ENCODE assay signal across 7 mouse cellular contexts in the genomic region with DNA sequence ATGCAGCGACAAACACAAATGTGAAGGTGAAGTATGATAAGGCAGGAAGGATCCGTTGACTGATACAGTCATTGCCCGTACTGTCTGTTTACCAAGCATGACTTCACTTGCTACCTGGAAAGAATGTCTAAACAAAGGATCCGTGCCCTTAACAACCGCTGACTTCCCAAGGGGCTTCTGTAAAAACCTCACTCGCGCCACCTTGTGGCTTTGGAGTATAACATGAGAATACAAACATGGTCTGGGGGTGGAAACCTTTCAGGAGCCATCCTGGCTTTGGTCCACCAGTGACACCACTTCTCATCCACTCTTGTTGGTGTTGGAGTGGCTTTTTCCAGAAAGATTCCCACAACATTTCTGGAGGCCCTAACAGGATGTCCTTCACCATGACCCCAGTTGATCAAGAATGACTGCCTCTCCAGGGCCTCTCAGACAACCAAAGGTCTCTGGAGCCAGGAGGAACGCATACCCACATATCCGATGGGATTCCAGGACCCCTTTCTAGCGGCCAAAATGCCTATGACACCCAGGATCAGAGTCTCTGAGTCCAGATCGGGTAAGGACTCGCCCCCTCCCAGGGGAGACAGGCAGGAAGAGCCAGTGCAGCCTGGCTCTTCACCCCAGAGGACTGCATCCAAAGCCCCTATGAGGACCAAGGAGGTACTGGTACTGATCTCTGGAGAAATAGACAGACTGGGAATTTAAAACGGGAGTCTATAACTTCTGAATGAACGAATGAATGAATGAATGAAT. TPM values are rescaled to one million over a fixed set of nuclear protein-coding genes. Genes with fewer than 3 reads are reported as not detected.
A peak's percentile ranks its signal among the peaks of the same experiment; 100 is the strongest.
DNase-seq lines count a peak whose midpoint lies in the region; ATAC-seq lines count a peak whose summit lies in the region.

No protein-coding gene starts in this region.

- WGBS in hindbrain, embryonic 15.5 days, result 30% methylated on average over 14 of the region's 14 CpGs
- 33% methylated on average over 14 of the region's 14 CpGs for WGBS in midbrain, embryonic 11.5 days

- peak overlapping the region; percentile 40 for H3K4me2 ChIP-seq in hindbrain, embryonic 15.5 days
- no peak overlapping the region; the same call in 1 of the 2 replicates for H3K4me2 ChIP-seq in midbrain, embryonic 11.5 days

- H3K4me1 ChIP-seq in hindbrain, embryonic 15.5 days (replicated peaks), result 0 out of 2 replicates have a peak, but pooled peaks cover 8% of the 10 kb centered on the region
- H3K4me1 ChIP-seq in midbrain, embryonic 11.5 days (ENCODE audit: control insufficient read depth, insufficient read depth, low read length), result no peaks in the 10 kb centered on the region; the same call in 1 of the 2 replicates

- peak; percentile 70 for ATAC-seq in hindbrain, embryonic 15.5 days (ENCODE audit: low FRiP score, low read depth)
- ATAC-seq in midbrain, embryonic 11.5 days (ENCODE audit: low FRiP score), result peak; percentile 54; the same call in 1 of the 2 replicates

- DNase-seq in T-cell, adult 2 months (ENCODE audit: low spot score), result peak; percentile 70
- peak; percentile 43 for DNase-seq in cerebellum, adult 9-11 months
- peak; percentile 70 for DNase-seq in gastrocnemius, adult 18-20 months (ENCODE audit: low spot score)
- peak; percentile 83 for DNase-seq in left cerebral cortex, postnatal 4 days
- peak; percentile 95 for DNase-seq in midbrain, embryonic 11.5 days (ENCODE audit: low spot score, missing footprints)
- peak; percentile 57 for DNase-seq in skeletal muscle tissue, adult 2 months (ENCODE audit: low read depth, low spot score)

- peak overlapping the region; percentile 6; the same call in 1 of the 2 replicates for H3K4me3 ChIP-seq in hindbrain, embryonic 15.5 days
- no peak overlapping the region for H3K4me3 ChIP-seq in midbrain, embryonic 11.5 days (ENCODE audit: low read depth, low read length)

- H3K9me3 ChIP-seq in hindbrain, embryonic 15.5 days, result no peaks in the 10 kb centered on the region
- H3K9me3 ChIP-seq in midbrain, embryonic 11.5 days (ENCODE audit: control insufficient read depth, low read length), result no peaks in the 10 kb centered on the region

- no peak overlapping the region for H3K9ac ChIP-seq in hindbrain, embryonic 15.5 days
- H3K9ac ChIP-seq in midbrain, embryonic 11.5 days (ENCODE audit: low read length), result no peak overlapping the region

- peak overlapping the region; percentile 33; the same call in 1 of the 2 replicates for H3K27ac ChIP-seq in hindbrain, embryonic 15.5 days (replicated peaks)
- H3K27ac ChIP-seq in midbrain, embryonic 11.5 days (ENCODE audit: low read depth, low read length), result no peak overlapping the region

- intact Hi-C loops in left cerebral cortex, postnatal 4 days (cut with DNase I), result loop anchor here (2.0 kb wide), 1 partner anchor 100 kb away; no protein-coding TSS in a partner anchor

- no peaks in the 10 kb centered on the region for H3K36me3 ChIP-seq in hindbrain, embryonic 15.5 days
- H3K36me3 ChIP-seq in midbrain, embryonic 11.5 days (ENCODE audit: control insufficient read depth, insufficient read depth, low read length), result no peaks in the 10 kb centered on the region

- no peaks in the 10 kb centered on the region for H3K27me3 ChIP-seq in hindbrain, embryonic 15.5 days
- H3K27me3 ChIP-seq in midbrain, embryonic 11.5 days (ENCODE audit: control insufficient read depth, insufficient read depth, low read length), result no peaks in the 10 kb centered on the region

RNA-seq across cellular contexts. Expression of gene Ceacam9, which starts 7.0 kb away (rescaled TPM):
- total RNA-seq in gastrocnemius, adult 18-20 months (2021), result not detected
- 0.14 TPM in 1 of 2 replicates, not detected in the other for polyA plus RNA-seq in hindbrain, embryonic 15.5 days (2015; fragmentation: Nextera tagmentation; extraction: Ambion mirVana)
- not detected for total RNA-seq in left cerebral cortex, postnatal 4 days (2021)
- not detected in 2 replicates for polyA plus RNA-seq in midbrain, embryonic 11.5 days (2014; fragmentation: Nextera tagmentation; extraction: Ambion mirVana)

RNA-seq across cellular contexts. Expression of gene Ap2s1, which starts 9.4 kb away (rescaled TPM):
- total RNA-seq in gastrocnemius, adult 18-20 months (2021), result 10 to 100 TPM; 44.5 to 46.8 TPM
- polyA plus RNA-seq in hindbrain, embryonic 15.5 days (2015; fragmentation: Nextera tagmentation; extraction: Ambion mirVana), result 444 and 451 TPM in 2 replicates
- total RNA-seq in left cerebral cortex, postnatal 4 days (2021), result 100 to 1,000 TPM; 317 TPM
- polyA plus RNA-seq in midbrain, embryonic 11.5 days (2014; fragmentation: Nextera tagmentation; extraction: Ambion mirVana), result 277 and 300 TPM in 2 replicates

RNA-seq across cellular contexts. Expression of gene Slc1a5, which starts 52.4 kb away (rescaled TPM):
- 10 to 100 TPM; 14.0 to 14.3 TPM for total RNA-seq in gastrocnemius, adult 18-20 months (2021)
- polyA plus RNA-seq in hindbrain, embryonic 15.5 days (2015; fragmentation: Nextera tagmentation; extraction: Ambion mirVana), result 11.6 and 13.7 TPM in 2 replicates
- 1 to 10 TPM; 8.8 TPM for total RNA-seq in left cerebral cortex, postnatal 4 days (2021)
- 20.7 and 23.2 TPM in 2 replicates for polyA plus RNA-seq in midbrain, embryonic 11.5 days (2014; fragmentation: Nextera tagmentation; extraction: Ambion mirVana)

RNA-seq across cellular contexts. Expression of gene Ceacam15, which starts 53.3 kb away (rescaled TPM):
- total RNA-seq in gastrocnemius, adult 18-20 months (2021), result not detected
- polyA plus RNA-seq in hindbrain, embryonic 15.5 days (2015; fragmentation: Nextera tagmentation; extraction: Ambion mirVana), result not detected in 2 replicates
- not detected for total RNA-seq in left cerebral cortex, postnatal 4 days (2021)
- polyA plus RNA-seq in midbrain, embryonic 11.5 days (2014; fragmentation: Nextera tagmentation; extraction: Ambion mirVana), result not detected in 2 replicates

Comparison
In these comparisons a context has a peak if more than half of its experiments do, and no peak if none do; other contexts are left out.
1. DNase-seq: peak in every context shown above with its lines; median percentile 95 in midbrain, embryonic 11.5 days; 83 in left cerebral cortex, postnatal 4 days; 70 in T-cell, adult 2 months; 70 in gastrocnemius, adult 18-20 months; 57 in skeletal muscle tissue, adult 2 months; 43 in cerebellum, adult 9-11 months.
2. RNA of gene Ap2s1, which starts 9.4 kb away (total RNA-seq): 317 TPM in left cerebral cortex, postnatal 4 days; 44.5 to 46.8 TPM in gastrocnemius, adult 18-20 months; every median in the first group is over 4 times any median in the second.